Mouse (Mus musculus): ENCODE measurements at regions not wholly inside any gene's neighbourhood (a gene's known extent, or its start where the extent isn't known, plus 50 kb on each side); places are given as distances from the start of the nearest gene placed in this dataset.
"Not testable (repeated sequence)": the region's sequence is repeated elsewhere in the genome, so short reads cannot be mapped to it uniquely, and the experiment has no call there.

DNA sequence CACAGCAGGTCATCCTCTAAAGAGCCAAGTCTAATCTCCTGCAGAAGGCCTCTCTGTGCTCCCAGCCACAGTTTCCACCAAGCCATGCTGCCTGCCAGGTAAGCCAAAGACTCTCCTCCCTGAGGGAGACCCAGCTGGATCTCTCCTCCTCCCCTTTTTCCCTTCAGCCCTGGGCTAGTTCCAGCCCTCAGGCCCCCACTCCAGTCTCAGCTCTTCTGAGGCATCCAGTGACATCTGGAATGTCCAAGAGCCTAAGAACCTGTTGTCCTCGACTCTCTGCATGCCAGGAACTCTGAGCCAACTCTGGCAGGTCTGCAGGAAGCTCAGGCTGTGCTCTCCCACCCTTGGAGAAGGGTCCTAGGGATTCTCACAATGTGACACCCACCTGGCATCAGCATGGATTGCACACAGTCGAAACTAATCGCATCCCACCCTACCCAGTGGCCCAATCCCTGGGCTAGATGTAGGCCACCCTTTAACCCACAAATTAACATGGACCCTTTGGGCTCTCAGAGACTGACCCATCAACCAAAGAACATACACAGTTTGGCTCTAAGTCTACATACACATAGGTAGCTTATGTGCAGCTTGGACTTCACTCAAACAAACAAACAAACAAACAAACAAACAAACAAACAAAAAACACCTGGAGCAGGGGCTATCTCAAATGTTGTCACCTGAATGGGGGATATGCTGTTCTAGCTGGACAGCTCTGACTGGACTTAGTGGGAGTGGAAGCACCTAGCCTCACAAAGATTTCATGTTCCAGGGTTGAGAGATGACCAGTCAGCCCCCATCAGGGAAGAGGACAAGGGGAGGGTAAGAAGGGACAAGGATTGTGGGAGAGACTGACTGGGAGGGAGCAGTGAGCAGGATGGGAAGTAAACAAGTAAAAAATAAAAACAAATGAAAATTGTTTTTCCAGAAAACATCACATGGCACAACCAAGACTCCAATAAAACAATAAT, 57.9 kb upstream of the Zfp709 start:
- CTCF ChIA-PET; H3K27me3 ChIP-seq; POLR2A ChIA-PET; ATAC-seq; in situ Hi-C loops (cut with MboI; ENCODE audit: low pct_unique_long_range_greater_than_20kb); DNase-seq (ENCODE audit: low read depth, low spot score): not testable (repeated sequence)

DNA sequence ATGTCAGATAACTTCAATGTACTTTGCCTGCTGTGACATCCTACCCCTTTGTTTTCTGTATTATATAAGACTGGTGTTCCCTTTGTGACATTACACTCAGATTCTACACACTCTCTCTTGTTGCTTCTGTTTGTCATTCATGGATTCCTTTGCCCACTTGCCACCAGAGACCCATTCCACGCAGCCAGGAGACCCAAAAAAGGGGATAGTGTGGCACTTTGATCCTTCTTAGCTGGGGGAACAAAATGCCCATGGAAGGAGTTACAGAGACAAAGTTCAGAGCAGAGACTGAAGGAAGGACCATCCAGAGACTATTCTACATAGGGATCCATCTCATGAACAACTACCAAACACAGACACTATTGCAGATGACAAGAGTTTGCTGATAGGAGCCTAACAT, 59.1 kb upstream of the Zfp709 start:
- POLR2A ChIA-PET; CTCF ChIA-PET; H3K27me3 ChIP-seq; DNase-seq (ENCODE audit: low read depth, low spot score); in situ Hi-C loops (cut with MboI; ENCODE audit: low pct_unique_long_range_greater_than_20kb); ATAC-seq: not testable (repeated sequence)

DNA sequence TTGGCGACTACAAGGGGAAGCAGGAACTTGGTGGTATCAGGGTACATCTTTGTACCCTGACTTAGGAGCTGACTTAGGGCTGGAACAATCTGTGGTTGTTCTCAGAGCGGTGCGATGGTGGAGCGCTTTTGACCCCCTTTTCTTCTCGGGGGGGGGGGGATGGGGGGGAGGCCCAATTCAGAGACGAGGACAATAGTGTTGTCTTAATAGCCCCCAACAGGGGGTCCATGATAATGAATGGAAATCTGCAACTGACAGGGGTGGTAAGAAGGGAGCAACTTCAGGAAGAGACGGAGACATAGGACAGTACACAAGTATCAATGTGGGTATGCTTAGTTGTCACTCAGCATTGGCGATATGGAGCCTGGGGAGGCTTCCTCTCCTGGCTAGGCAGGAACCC, 61.9 kb upstream of the Zfp709 start:
- DNase-seq (ENCODE audit: low read depth, low spot score); H3K27me3 ChIP-seq; ATAC-seq; POLR2A ChIA-PET; CTCF ChIA-PET; in situ Hi-C loops (cut with MboI; ENCODE audit: low pct_unique_long_range_greater_than_20kb): not testable (repeated sequence)

DNA sequence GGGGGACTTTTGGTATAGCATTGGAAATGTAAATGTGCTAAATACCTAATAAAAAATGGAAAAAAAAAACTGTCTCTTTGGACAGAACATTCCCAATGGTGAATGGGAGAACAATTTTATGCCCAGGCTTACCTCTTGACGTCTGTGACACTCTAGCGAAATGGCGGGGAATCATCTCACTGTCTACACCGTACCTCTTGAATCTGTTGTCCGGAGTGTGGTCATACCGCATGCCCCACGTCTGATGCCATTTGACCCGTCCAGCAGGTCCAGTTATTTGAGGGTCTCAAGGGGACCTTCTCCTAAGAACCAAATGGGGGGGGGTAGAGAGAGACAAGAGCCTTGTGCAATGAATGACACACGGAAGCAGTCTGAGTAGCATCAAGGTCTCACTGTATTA, 62.4 kb upstream of the Zfp709 start:
- CTCF ChIA-PET; POLR2A ChIA-PET; DNase-seq (ENCODE audit: low read depth, low spot score); H3K27me3 ChIP-seq; ATAC-seq; in situ Hi-C loops (cut with MboI; ENCODE audit: low pct_unique_long_range_greater_than_20kb): not testable (repeated sequence)

DNA sequence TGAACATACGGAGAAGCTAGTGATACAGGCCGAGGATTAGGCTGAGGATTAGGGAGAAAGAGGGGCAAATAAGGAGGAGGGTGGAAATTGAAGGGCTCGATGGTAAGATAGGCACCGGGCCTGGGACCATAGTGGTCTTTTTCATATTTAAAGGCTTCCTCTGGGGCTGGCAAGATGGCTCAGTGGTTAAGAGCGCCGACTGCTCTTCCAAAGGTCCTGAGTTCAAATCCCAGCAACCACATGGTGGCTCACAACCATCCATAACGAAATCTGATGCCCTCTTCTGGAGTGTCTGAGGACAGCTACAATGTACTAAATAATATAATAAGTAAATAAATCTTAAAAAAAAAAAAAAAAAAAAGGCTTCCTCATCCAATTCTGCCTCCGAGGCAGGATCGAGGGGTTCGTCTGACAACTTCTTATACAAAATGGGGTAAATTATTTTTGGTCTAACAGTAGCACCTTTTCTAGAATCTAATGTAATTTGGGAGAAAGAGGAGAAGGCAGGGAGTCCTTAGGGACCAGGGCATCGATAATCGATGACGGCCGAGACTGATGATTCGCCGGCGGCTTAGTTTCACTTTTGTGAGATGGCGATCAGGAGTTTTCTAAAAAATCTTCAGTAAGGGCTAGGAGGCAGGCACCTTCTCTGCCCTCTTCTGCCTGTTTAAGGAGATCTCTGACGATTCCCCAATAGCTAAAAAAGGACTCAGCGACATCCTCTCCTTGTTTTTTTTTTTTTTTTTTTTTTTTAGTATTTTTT, 65.4 kb upstream of the Zfp709 start:
- in situ Hi-C loops (cut with MboI; ENCODE audit: low pct_unique_long_range_greater_than_20kb); DNase-seq (ENCODE audit: low read depth, low spot score); CTCF ChIA-PET; ATAC-seq; H3K27me3 ChIP-seq; POLR2A ChIA-PET: not testable (repeated sequence)

DNA sequence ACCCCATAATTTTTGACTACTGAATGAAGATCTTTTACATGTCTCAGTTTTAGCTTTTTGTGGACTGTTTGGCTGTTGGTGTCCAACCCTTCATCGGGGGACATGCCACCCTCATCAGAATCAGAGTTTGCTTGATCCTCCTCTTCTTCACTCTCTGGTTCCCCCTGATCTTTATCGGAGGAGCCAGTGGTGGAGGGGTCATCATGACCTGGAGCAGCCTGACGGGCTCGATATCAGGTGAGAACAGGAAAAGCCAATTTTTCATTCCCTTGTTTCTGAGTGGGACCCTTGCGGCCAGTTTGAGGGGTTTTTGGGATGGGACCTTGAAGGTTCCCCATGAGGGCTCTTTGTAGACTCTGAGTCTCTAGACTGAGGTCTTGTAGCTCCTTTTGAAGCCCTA, 66.0 kb upstream of the Zfp709 start:
- POLR2A ChIA-PET; DNase-seq (ENCODE audit: low read depth, low spot score); ATAC-seq; in situ Hi-C loops (cut with MboI; ENCODE audit: low pct_unique_long_range_greater_than_20kb); CTCF ChIA-PET; H3K27me3 ChIP-seq: not testable (repeated sequence)

DNA sequence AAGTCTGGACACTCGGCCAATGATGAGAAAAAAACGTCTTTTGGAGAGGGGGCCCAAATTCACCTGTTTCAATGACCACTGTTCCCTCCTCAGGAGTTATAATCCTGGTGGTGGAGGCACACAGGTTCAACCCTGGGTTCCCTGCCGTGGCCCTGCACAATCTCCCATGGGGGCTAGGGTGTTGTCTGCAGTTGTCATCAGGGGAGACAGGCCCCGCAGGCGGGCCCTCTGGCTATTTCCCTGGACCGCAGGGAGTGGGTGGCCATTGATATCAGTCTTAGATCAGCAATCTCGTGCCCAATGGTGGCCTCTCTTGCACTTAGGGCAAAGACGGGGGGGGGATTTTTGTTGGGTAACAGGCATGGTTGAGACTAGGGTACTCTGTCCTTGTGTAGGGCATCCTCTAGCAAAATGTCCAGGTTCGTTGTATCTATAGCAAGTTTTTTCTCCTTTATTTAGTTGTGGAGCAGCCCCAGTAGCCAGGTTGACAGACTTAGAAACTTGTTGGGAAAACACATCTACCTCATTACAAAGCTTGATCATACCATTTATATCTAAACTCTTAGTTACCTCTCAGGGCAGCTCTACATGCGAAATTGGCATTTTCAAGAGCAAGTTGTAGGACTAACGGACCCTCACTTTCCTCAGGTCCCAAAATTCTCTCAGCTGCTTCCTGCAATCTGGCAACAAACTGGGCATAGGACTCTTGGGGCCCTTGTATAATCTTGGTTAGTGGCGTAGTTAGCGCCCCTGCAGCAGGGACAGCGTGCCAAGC, 66.9 kb upstream of the Zfp709 start:
- H3K27me3 ChIP-seq; CTCF ChIA-PET; DNase-seq (ENCODE audit: low read depth, low spot score); in situ Hi-C loops (cut with MboI; ENCODE audit: low pct_unique_long_range_greater_than_20kb); POLR2A ChIA-PET; ATAC-seq: not testable (repeated sequence)

DNA sequence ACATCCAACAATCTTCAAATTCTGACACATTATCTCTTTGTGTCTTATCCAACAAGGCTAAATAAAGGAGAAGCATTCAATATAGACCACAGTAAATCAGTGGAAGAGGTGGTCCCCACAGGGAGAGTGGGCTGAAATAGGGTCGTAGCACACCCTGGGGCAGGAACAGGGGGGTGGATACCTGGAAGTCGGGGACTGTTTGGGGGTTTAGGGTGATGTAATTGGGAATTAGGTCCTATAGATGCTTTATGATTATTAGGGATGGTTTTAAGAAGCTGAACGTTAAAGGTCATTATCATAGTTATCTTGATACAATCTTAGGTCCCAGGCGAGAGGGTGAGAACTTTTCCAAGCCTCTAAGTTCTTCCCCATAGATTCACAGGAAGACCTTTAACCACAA, 67.9 kb upstream of the Zfp709 start:
- DNase-seq (ENCODE audit: low read depth, low spot score); H3K27me3 ChIP-seq; ATAC-seq; in situ Hi-C loops (cut with MboI; ENCODE audit: low pct_unique_long_range_greater_than_20kb); CTCF ChIA-PET; POLR2A ChIA-PET: not testable (repeated sequence)

DNA sequence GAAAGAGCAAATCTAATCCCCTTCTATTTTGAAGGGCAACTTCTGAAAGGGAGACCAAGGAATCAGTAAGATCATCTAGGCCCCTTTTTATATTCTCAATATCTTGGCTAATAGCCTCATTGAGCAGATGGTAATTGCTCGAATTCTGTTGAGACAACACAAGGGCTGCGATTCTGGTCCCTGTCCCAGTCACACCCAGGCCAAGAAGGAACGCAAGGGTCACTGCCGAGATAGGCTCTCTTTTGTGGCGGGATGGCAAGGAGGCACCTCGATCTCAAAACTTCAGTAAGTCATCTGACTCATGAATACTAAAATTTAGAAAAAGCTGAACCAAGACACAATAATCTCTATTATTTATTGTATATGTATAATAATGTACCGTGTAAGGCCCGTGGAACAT, 68.6 kb upstream of the Zfp709 start:
- H3K27me3 ChIP-seq; in situ Hi-C loops (cut with MboI; ENCODE audit: low pct_unique_long_range_greater_than_20kb); CTCF ChIA-PET; ATAC-seq; POLR2A ChIA-PET; DNase-seq (ENCODE audit: low read depth, low spot score): not testable (repeated sequence)

DNA sequence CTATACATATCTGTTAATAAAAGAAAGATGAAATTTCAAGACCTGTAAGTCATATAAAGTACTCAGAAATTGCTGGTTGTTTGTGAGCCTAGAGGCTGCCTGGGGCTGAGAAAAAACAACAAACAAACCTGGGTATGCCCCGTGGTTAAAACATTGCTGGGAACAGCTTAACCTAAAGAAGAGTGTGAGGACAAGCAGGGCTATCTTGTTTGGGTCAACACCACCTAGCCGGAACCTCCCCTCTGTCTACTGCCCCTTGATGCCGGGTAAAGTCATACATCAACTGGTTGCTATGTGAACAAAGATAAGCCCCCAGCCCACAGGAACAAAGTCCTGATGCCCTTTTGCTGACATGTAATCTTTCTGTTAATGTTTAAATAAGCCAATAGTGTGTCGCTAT, 74.0 kb upstream of the Zfp709 start:
- in situ Hi-C loops (cut with MboI; ENCODE audit: low pct_unique_long_range_greater_than_20kb); CTCF ChIA-PET; H3K27me3 ChIP-seq; ATAC-seq; POLR2A ChIA-PET; DNase-seq (ENCODE audit: low read depth, low spot score): not testable (repeated sequence)

DNA sequence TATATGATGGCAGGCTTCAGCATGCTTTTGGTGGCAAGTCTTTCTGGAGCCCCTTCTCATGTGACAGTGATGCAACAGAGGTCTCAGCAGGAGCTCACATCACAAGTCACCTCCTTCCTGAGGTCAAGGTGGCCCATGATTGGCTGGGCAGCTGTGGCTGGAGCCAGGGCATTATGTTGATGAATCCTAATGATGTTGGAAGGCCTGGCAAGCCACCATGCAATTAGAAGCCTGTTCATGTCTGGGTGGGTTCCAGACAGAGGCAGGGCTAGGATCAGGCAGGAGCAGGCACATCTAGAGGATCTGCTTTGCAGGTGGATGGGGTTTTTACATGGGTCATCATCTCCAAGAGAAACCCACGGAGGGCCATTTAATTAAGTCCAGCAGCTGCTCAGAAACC, 77.2 kb upstream of the Zfp709 start:
- DNase-seq (ENCODE audit: low read depth, low spot score); CTCF ChIA-PET; H3K27me3 ChIP-seq; POLR2A ChIA-PET; ATAC-seq; in situ Hi-C loops (cut with MboI; ENCODE audit: low pct_unique_long_range_greater_than_20kb): not testable (repeated sequence)

DNA sequence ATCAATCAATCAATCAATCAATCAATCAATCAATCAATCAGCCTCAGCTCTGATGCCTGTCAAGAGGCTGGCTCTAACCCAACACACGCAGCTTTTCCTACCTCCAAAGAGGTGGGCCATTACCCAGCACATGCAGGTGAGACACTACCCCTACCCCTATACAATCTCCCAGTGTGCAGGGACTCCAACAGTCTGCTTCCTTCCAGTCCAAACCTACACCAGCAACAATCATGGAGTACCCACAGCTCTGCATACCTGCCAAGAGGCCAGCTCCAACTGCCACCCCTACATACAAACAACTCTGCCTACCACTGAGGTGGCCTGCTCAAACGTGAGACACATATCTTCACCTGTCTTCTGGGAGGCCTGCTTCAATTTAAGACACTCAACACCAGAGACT, 76.7 kb upstream of the Fcho1 start:
- in situ Hi-C loops (cut with MboI; ENCODE audit: low pct_unique_long_range_greater_than_20kb); ATAC-seq: not testable (repeated sequence)

More for the DNA sequence above, 76.7 kb upstream of the Fcho1 start:
- CTCF ChIA-PET; H3K27me3 ChIP-seq; POLR2A ChIA-PET; DNase-seq (ENCODE audit: low read depth, low spot score): not testable (repeated sequence)

Data from Patski (cell line).